Mouse (Mus musculus) urinary bladder, postnatal 25 days (tissue): Measurements from ENCODE around the gene Uhrf2.

ENCODE experiments used
- DNase-seq: peaks from one replicate; pipeline ENCODE4 v3.0.0; 2022; ENCODE audit warnings: low spot score

Gene Uhrf2

DNA sequence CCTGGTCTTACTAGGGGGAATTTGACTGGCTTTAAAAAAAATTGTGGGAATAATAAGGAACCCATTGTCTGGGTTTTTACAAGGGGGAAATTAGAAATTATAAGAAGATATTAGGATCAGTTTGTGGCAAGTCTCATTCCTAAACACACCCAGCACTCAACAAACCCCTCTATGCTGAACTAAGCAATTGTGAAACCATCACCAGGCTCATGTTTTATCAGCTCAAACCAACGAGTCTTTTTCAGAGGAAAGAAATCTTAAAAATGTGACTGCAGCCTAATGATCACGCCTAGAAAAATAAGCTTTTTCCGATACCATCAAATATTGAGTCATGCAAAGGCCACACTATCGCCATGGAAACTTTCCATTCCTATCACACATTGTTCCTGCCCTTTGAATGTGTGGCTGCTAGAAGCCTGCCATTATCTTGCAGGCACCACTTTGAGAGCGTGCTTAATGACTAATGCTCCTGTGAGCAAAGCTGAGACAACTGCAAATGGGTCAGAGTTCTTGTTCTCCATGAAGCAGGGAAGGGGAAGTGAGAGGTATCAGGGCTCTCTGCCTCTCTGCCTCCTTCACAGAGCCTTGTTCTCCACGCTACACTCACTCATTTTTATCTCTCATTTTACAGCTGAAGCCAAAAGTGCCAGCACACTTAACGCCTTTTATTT is 94.8 kb downstream of the Uhrf2 start:
- no peak for DNase-seq

- no peak for DNase-seq
Observed at GRCm38 (mm10) chr19:30125670-30126059, 95.4 kb downstream of the Uhrf2 start.

- no peak for DNase-seq
Observed at GRCm38 (mm10) chr19:30128177-30128576, 97.9 kb downstream of the Uhrf2 start.

- DNase-seq: no peak
Observed at GRCm38 (mm10) chr19:30136308-30136707, 106.0 kb downstream of the Uhrf2 start.
